Mouse (Mus musculus): Measurements from ENCODE around the gene H2-K1.

The H2-K1 gene

GRCm38 (mm10) chr17:34000150-34000537 is at the start of gene H2-K1:
Gene H2-K1, minus strand, starts transcription at chr17:34000347.
- WGBS = 3% methylated on average over 30 of the region's 30 CpGs

GRCm38 (mm10) chr17:34047404-34048050 is 47.4 kb upstream of the H2-K1 start:
- 83% methylated on average over 5 of the region's 5 CpGs for WGBS

GRCm38 (mm10) chr17:34045941-34046340 is 45.8 kb upstream of the H2-K1 start:
- WGBS = 84% methylated on average over 14 of the region's 14 CpGs

- 11% methylated on average over 17 of the region's 17 CpGs for WGBS
These were observed 39.7 kb upstream of the H2-K1 start for GRCm38 (mm10) chr17:34039562-34040450.

GRCm38 (mm10) chr17:34038878-34039561 is 38.9 kb upstream of the H2-K1 start, which contains the start of gene Col11a2:
Gene Col11a2, plus strand, starts transcription at chr17:34039437.
- WGBS = 5% methylated on average over 28 of the region's 28 CpGs

- 15% methylated on average over 17 of the region's 21 CpGs for WGBS
These were observed 38.3 kb upstream of the H2-K1 start for GRCm38 (mm10) chr17:34038440-34038839.

- 91% methylated on average over 7 of the region's 7 CpGs for WGBS
These were observed 37.1 kb upstream of the H2-K1 start for GRCm38 (mm10) chr17:34037241-34037640.

- 76% methylated on average over 10 of the region's 10 CpGs for WGBS
These were observed 36.5 kb upstream of the H2-K1 start for GRCm38 (mm10) chr17:34036647-34037046.

- 93% methylated on average over 9 of the region's 9 CpGs for WGBS
These were observed 35.4 kb upstream of the H2-K1 start for GRCm38 (mm10) chr17:34035517-34035916.

- WGBS = 67% methylated on average over 10 of the region's 10 CpGs
These were observed 33.9 kb upstream of the H2-K1 start for GRCm38 (mm10) chr17:34034064-34034463.

GRCm38 (mm10) chr17:34033441-34033840 is 33.3 kb upstream of the H2-K1 start:
- WGBS = 85% methylated on average over 9 of the region's 9 CpGs

- WGBS = 47% methylated on average over 9 of the region's 9 CpGs
These were observed 32.7 kb upstream of the H2-K1 start for GRCm38 (mm10) chr17:34032806-34033205.

- WGBS = under 1% methylated on average over 48 of the region's 48 CpGs
These were observed 32.1 kb upstream of the H2-K1 start for GRCm38 (mm10) chr17:34032174-34032632.

GRCm38 (mm10) chr17:34031465-34032173 is 31.5 kb upstream of the H2-K1 start, which contains the start of the genes Slc39a7 and Rxrb:
Gene Slc39a7, minus strand, starts transcription at chr17:34031682.
Gene Rxrb, plus strand, starts transcription at chr17:34031812.
- under 1% methylated on average over 88 of the region's 88 CpGs for WGBS

- WGBS = 3% methylated on average over 20 of the region's 20 CpGs
These were observed 30.7 kb upstream of the H2-K1 start for GRCm38 (mm10) chr17:34030861-34031326.

GRCm38 (mm10) chr17:34029890-34030595 is 29.9 kb upstream of the H2-K1 start:
- 62% methylated on average over 21 of the region's 21 CpGs for WGBS

GRCm38 (mm10) chr17:34029150-34029889 is 29.2 kb upstream of the H2-K1 start:
- WGBS = 79% methylated on average over 18 of the region's 18 CpGs

GRCm38 (mm10) chr17:34028501-34029149 is 28.5 kb upstream of the H2-K1 start:
- WGBS = 55% methylated on average over 17 of the region's 17 CpGs

- WGBS = under 1% methylated on average over 49 of the region's 49 CpGs
These were observed 27.6 kb upstream of the H2-K1 start, which contains the start of gene H2-Ke6 for GRCm38 (mm10) chr17:34027656-34028223. Gene H2-Ke6, minus strand, starts transcription at chr17:34028060.

All from cerebral cortex, adult 2 months (tissue).